Mouse (Mus musculus) ES-E14 (cell line): ENCODE measurements around the gene Fndc1. TPM values are rescaled to one million over a fixed set of nuclear protein-coding genes. Genes with fewer than 3 reads are reported as not detected.

Experiments used
- DNase-seq: peaks from one replicate; pipeline ENCODE4 v3.0.0-alpha.2; 2013; ENCODE audit warnings: low read depth, low spot score
- H3K27ac ChIP-seq: 2 replicates; pipeline ENCODE4 v1.5.1; 2012; ENCODE audit warnings: low read depth, mild to moderate bottlenecking, low read length, moderate library complexity, mixed read lengths; ENCODE audit not compliant: poor library complexity, insufficient read depth, severe bottlenecking
- H3K36me3 ChIP-seq: 2 replicates; pipeline ENCODE4 v1.6.1; 2012; ENCODE audit warnings: mild to moderate bottlenecking, low read length, moderate library complexity, mixed read lengths; ENCODE audit not compliant: control insufficient read depth, poor library complexity, insufficient read depth, severe bottlenecking
- H3K4me1 ChIP-seq, 2 experiments: fragments of 150-350 bp in 1 of 2; sonication (generic) in 1 of 2; 2 replicates each; pipeline ENCODE4 v1.6.1; 2012; ENCODE audit warnings: low read length in 2 of 2, mild to moderate bottlenecking in 1 of 2, mixed read lengths in 1 of 2; ENCODE audit not compliant: control insufficient read depth in 2 of 2, insufficient read depth in 2 of 2, poor library complexity in 1 of 2
- H3K4me3 ChIP-seq, 2 experiments: fragments of 150-350 bp in 1 of 2; sonication (generic) in 1 of 2; 2 replicates each; pipeline ENCODE4 v1.5.1; 2012; ENCODE audit warnings: low read length in 2 of 2, low read depth in 1 of 2, mild to moderate bottlenecking in 1 of 2, mixed read lengths in 1 of 2; ENCODE audit not compliant: insufficient read depth in 1 of 2, poor library complexity in 1 of 2, severe bottlenecking in 1 of 2
- H3K9ac ChIP-seq: 2 replicates; pipeline ENCODE4 v1.6.1; 2012; ENCODE audit warnings: low read depth, mild to moderate bottlenecking, low read length, mixed read lengths; ENCODE audit not compliant: poor library complexity, insufficient read depth, severe bottlenecking
- H3K9me3 ChIP-seq: fragments of 150-350 bp; sonication (generic); 2 replicates; pipeline ENCODE4 v1.6.1; 2012; ENCODE audit warnings: low read depth, mild to moderate bottlenecking, low read length; ENCODE audit not compliant: control insufficient read depth, insufficient read depth
- CHD2 ChIP-seq: IDR thresholded peaks from 2 replicates; pipeline ENCODE4 v1.6.1; 2014; ENCODE audit warnings: mild to moderate bottlenecking, low read depth, low read length, inconsistent platforms
- HCFC1 ChIP-seq: IDR thresholded peaks from 2 replicates; pipeline ENCODE4 v1.6.1; 2012; ENCODE audit warnings: low read length, inconsistent platforms, borderline replicate concordance; ENCODE audit not compliant: insufficient read depth
- MAFK ChIP-seq: IDR thresholded peaks from 2 replicates; pipeline ENCODE4 v1.6.1; 2014; ENCODE audit warnings: mild to moderate bottlenecking, low read depth, low read length, inconsistent platforms; ENCODE audit not compliant: insufficient read depth
- ZC3H11A ChIP-seq: IDR thresholded peaks from 2 replicates; pipeline ENCODE4 v1.6.1; 2012; ENCODE audit warnings: low read depth, mild to moderate bottlenecking, inconsistent platforms, low read length, borderline replicate concordance
- ZNF384 ChIP-seq: IDR thresholded peaks from 2 replicates; pipeline ENCODE4 v1.6.1; 2012; ENCODE audit warnings: low read depth, low read length, inconsistent platforms
- in situ Hi-C, 2 experiments: fragments of 600-800 bp; cut with MboI; formaldehyde crosslinking; loops; one replicate each; pipeline ENCODE4 v1.15.1; 2025; ENCODE audit warnings: low sequenced_read_pairs in 2 of 2, inconsistent platforms in 1 of 2; ENCODE audit not compliant: unreplicated experiment in 2 of 2
- total RNA-seq: library from RNA; depleted of rRNA; stranded (reverse); fragments of 300-350 nt; gene quantifications from 2 replicates; pipeline ENCODE4 v1.2.3, GENCODE M21; 2012

Fndc1 gene
- total RNA-seq, 1 experiment: 1.3 TPM

DNA sequence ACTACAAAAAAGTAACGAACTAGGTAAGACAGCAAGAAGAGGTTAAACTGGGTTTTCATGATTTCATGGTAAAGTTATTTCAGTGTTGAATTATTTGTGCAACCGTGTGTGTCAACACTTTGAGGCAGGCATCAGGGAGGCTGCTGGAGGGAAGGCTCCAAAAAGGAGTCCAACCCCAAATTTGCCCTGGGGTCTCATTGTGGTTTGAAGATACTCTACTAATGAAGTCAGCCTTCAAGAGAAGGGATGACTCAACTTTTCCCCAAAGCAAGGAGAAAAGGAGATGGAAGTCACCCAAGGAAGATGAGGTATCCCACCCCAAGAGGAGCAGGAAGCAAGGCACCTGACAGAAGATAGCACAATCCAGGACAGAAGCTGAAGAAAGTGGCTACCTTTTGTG is 31.9 kb downstream of the Fndc1 start:
- H3K4me3 ChIP-seq: no peak overlapping the region
- H3K4me1 ChIP-seq: peaks cover 0 to 5% of the 10 kb centered on the region in 2 experiments; a peak in 1 of 4 replicates
- no peak for DNase-seq
- H3K27ac ChIP-seq: no peak overlapping the region
- H3K36me3 ChIP-seq: no peaks in the 10 kb centered on the region
- TF ChIP-seq HCFC1 (no peak), ZNF384 (no peak), ZC3H11A (no peak), CHD2 (no peak), MAFK (no peak)
- no peaks in the 10 kb centered on the region for H3K9me3 ChIP-seq
- no peak overlapping the region for H3K9ac ChIP-seq
- in situ Hi-C loops: no loop called here

GRCm38 (mm10) chr17:7794093-7794492 is 33.0 kb downstream of the Fndc1 start:
- TF ChIP-seq HCFC1: no peak
- no peak for TF ChIP-seq CHD2
- no peak for TF ChIP-seq ZC3H11A
- TF ChIP-seq MAFK: no peak
- no peak for TF ChIP-seq ZNF384
- Histone ChIP-seq H3K36me3 (no peaks in the 10 kb centered on the region), H3K4me1 (no peaks in the 10 kb centered on the region), H3K9ac (no peak overlapping the region), H3K4me3 (no peak overlapping the region), H3K9me3 (no peaks in the 10 kb centered on the region), H3K27ac (no peak overlapping the region)
- in situ Hi-C loops: no loop called here
- DNase-seq: no peak

- in situ Hi-C loops: no loop called here
Measured at GRCm38 (mm10) chr17:7790512-7790911, 36.6 kb downstream of the Fndc1 start.

DNA sequence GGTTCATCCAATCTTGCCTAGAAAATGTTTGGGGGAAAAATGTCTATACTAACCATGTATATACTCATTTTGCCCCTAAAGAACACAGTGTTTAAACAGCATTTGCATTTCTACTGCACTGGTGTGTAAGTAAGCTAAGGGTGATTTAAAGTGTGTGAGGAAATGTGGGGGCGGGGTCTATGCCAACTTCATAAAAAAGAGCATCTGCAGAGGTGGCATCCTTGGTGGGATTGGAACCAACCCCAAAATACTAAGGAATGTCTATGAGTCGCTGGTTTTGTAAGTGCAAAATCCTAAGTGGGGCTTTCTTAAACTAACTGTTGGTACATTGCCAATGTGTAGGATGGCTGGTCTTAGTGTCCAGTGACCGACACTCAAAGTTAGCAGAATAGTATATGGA is 53.0 kb downstream of the Fndc1 start:
- Histone ChIP-seq H3K36me3 (no peaks in the 10 kb centered on the region), H3K9ac (no peak overlapping the region), H3K27ac (no peak overlapping the region), H3K4me1 (no peaks in the 10 kb centered on the region; a peak in 1 of 4 replicates), H3K4me3 (no peak overlapping the region), H3K9me3 (no peaks in the 10 kb centered on the region)
- no peak for DNase-seq
- in situ Hi-C loops: no loop called here
- TF ChIP-seq ZC3H11A: no peak
- TF ChIP-seq HCFC1: no peak
- TF ChIP-seq ZNF384: no peak
- no peak for TF ChIP-seq MAFK
- no peak for TF ChIP-seq CHD2

More at GRCm38 (mm10) chr17:7790512-7790911, 36.6 kb downstream of the Fndc1 start:
- no peaks in the 10 kb centered on the region for H3K36me3 ChIP-seq
- no peak overlapping the region for H3K9ac ChIP-seq
- H3K4me3 ChIP-seq: no peak overlapping the region
- no peaks in the 10 kb centered on the region for H3K9me3 ChIP-seq
- no peaks in the 10 kb centered on the region for H3K4me1 ChIP-seq
- TF ChIP-seq ZNF384 (no peak), HCFC1 (no peak), ZC3H11A (no peak), MAFK (no peak), CHD2 (no peak)
- no peak for DNase-seq
- H3K27ac ChIP-seq: no peak overlapping the region

DNA sequence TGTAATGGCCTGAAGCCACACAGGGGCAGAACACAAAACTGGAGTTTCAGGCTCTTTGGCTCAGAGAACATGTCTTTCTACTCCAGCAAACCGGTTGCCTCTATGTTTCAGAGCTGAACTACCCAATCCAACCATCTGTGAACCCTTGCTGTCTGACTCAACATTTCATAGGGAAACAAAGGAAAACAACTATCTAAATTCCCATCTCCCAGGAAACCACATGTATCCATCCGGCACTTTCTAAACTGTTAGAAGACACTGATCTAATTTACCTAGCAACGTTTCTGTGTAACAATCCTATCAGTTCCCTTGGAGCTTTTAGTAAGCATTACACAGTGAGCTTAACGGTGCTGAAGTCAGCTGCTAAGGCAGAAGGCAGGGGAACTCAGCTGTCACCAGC is 67.3 kb downstream of the Fndc1 start:
- DNase-seq: no peak
- H3K4me3 ChIP-seq: no peak overlapping the region
- 0 out of 4 replicates have a peak, but pooled peaks cover 0 to 2% of the 10 kb centered on the region in 2 experiments for H3K4me1 ChIP-seq
- H3K36me3 ChIP-seq: no peaks in the 10 kb centered on the region
- in situ Hi-C loops: no loop called here
- TF ChIP-seq ZC3H11A: no peak
- no peak for TF ChIP-seq MAFK
- TF ChIP-seq CHD2: no peak
- TF ChIP-seq HCFC1: no peak
- TF ChIP-seq ZNF384: no peak
- no peak overlapping the region for H3K27ac ChIP-seq
- no peaks in the 10 kb centered on the region for H3K9me3 ChIP-seq
- H3K9ac ChIP-seq: no peak overlapping the region
